Mouse (Mus musculus): Measurements from ENCODE around the gene Uggt1. TPM values are rescaled to one million over a fixed set of nuclear protein-coding genes. Genes with fewer than 3 reads are reported as not detected.

Gene Uggt1
- polyA plus RNA-seq, 1 experiment from 2014 or later = 19.6 TPM

DNA sequence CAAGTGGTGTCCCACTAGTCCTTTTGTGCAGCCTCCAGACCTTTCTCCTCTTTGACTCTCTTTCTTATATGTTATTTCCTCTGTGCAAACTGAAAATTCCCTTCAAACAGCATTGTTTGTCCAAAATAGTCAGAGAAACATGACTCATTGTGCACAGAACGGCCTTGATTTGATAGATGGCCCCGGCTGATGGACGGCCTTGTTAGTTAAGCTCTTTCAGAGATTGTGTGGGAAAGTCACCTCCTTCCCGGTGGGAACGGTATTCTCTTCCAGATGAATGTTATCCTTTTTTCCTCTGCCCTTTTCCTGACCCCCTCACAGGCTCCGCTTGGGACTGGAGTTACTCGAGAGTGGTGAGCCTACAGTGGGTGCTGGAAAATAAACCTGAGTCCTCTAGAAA lies 119.4 kb downstream of the Uggt1 start:
- H3K4me1 ChIP-seq (ENCODE audit: control insufficient read depth, low read depth, low read length) = peaks cover 18% of the 10 kb centered on the region
- H3K9ac ChIP-seq (ENCODE audit: low read depth, low read length) = no peak overlapping the region
- no peaks in the 10 kb centered on the region for H3K27me3 ChIP-seq (ENCODE audit: control insufficient read depth, insufficient read depth, low read depth, low read length)
- H3K36me3 ChIP-seq (ENCODE audit: control insufficient read depth, insufficient read depth) = no peaks in the 10 kb centered on the region
- H3K4me3 ChIP-seq (ENCODE audit: low read depth, low read length) = no peak overlapping the region
- 61% methylated on average over 7 of the region's 7 CpGs for WGBS (ENCODE audit: insufficient replicate concordance)
- H3K27ac ChIP-seq (ENCODE audit: low read length) = no peak overlapping the region
- H3K4me2 ChIP-seq (ENCODE audit: low read depth, low read length) = no peak overlapping the region
- no peaks in the 10 kb centered on the region for H3K9me3 ChIP-seq (replicated peaks; ENCODE audit: control insufficient read depth, low read length)
- no peak for ATAC-seq (ENCODE audit: low read depth)

DNA sequence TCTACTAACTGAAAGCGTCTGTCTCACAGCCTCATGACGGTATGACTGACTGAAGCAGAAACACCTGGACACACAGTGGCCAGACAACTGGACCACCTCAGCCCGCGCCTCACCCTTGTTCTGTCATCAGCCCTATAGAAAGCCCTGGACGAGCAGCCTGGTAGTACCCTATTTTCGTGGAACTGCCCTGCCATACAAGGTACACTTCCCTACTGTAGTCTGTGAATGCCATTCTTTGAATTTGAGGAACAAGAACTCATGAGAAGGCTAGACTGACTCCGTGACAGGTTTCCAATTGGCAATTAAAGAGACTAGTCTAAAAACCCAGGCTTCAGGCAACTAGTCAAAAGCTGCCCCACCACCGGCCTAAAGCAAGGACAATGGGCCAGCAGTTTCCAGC lies 123.3 kb downstream of the Uggt1 start:
- Histone ChIP-seq H3K36me3 (ENCODE audit: control insufficient read depth, insufficient read depth) (no peaks in the 10 kb centered on the region), H3K4me2 (ENCODE audit: low read depth, low read length) (no peak overlapping the region), H3K4me1 (ENCODE audit: control insufficient read depth, low read depth, low read length) (no peaks in the 10 kb centered on the region), H3K9me3 (replicated peaks; ENCODE audit: control insufficient read depth, low read length) (no peaks in the 10 kb centered on the region), H3K27me3 (ENCODE audit: control insufficient read depth, insufficient read depth, low read depth, low read length) (no peaks in the 10 kb centered on the region), H3K27ac (ENCODE audit: low read length) (no peak overlapping the region), H3K9ac (ENCODE audit: low read depth, low read length) (no peak overlapping the region), H3K4me3 (ENCODE audit: low read depth, low read length) (no peak overlapping the region)
- ATAC-seq (ENCODE audit: low read depth) = no peak
- WGBS (ENCODE audit: insufficient replicate concordance) = 72% methylated on average over 8 of the region's 8 CpGs

DNA sequence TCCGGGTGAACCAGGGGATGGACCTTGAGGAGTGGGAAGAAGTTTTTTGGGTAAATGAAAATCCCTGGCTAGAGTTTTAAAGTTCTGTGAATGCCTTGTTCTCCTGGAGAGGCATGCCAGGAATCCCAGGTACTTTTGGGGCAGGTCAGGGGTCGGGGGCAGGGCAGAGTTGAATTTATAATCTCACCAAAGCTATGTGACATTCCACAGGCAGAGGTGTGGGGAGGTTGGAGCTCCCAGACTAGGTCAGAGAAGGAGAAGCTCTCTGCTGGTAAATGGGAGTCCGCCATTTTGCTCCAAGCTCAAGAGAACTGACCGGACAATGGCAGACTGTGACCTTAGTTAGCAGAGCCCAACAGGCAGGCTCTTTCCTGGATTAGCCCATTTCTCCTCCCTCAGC lies 125.1 kb downstream of the Uggt1 start:
- WGBS (ENCODE audit: insufficient replicate concordance) = 81% methylated on average over 4 of the region's 4 CpGs
- Histone ChIP-seq H3K36me3 (ENCODE audit: control insufficient read depth, insufficient read depth) (no peaks in the 10 kb centered on the region), H3K4me2 (ENCODE audit: low read depth, low read length) (no peak overlapping the region), H3K9ac (ENCODE audit: low read depth, low read length) (no peak overlapping the region), H3K9me3 (replicated peaks; ENCODE audit: control insufficient read depth, low read length) (no peaks in the 10 kb centered on the region), H3K27me3 (ENCODE audit: control insufficient read depth, insufficient read depth, low read depth, low read length) (no peaks in the 10 kb centered on the region; the same call in 1 of the 2 replicates), H3K4me3 (ENCODE audit: low read depth, low read length) (no peak overlapping the region), H3K4me1 (ENCODE audit: control insufficient read depth, low read depth, low read length) (no peaks in the 10 kb centered on the region), H3K27ac (ENCODE audit: low read length) (no peak overlapping the region)
- no peak for ATAC-seq (ENCODE audit: low read depth)

DNA sequence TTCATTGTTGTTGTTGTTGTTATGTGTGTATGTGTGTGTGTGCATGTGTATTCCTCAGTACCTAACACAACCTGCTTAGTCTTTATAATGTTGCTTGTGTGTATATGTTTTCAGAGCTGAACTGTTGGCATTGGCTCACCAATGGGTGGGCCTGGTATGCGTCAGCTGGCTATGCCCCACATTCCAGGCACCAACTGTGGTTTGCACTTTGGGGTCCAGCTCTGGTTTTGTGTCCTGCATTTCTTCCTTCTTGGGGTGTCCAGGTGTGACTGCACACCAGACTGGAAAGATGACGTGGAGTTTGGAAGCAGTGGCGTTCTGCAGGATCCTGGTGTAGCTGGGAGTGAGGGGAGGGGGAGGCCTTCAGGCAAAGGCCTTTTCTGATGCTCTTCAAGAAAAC lies 125.6 kb downstream of the Uggt1 start:
- H3K27ac ChIP-seq (ENCODE audit: low read length) = no peak overlapping the region
- H3K27me3 ChIP-seq (ENCODE audit: control insufficient read depth, insufficient read depth, low read depth, low read length) = no peaks in the 10 kb centered on the region; the same call in 1 of the 2 replicates
- H3K4me3 ChIP-seq (ENCODE audit: low read depth, low read length) = no peak overlapping the region
- no peaks in the 10 kb centered on the region for H3K4me1 ChIP-seq (ENCODE audit: control insufficient read depth, low read depth, low read length)
- H3K9ac ChIP-seq (ENCODE audit: low read depth, low read length) = no peak overlapping the region
- no peak overlapping the region for H3K4me2 ChIP-seq (ENCODE audit: low read depth, low read length)
- no peak for ATAC-seq (ENCODE audit: low read depth)
- H3K9me3 ChIP-seq (replicated peaks; ENCODE audit: control insufficient read depth, low read length) = no peaks in the 10 kb centered on the region
- WGBS (ENCODE audit: insufficient replicate concordance) = 76% methylated on average over 3 of the region's 3 CpGs
- no peaks in the 10 kb centered on the region for H3K36me3 ChIP-seq (ENCODE audit: control insufficient read depth, insufficient read depth)

DNA sequence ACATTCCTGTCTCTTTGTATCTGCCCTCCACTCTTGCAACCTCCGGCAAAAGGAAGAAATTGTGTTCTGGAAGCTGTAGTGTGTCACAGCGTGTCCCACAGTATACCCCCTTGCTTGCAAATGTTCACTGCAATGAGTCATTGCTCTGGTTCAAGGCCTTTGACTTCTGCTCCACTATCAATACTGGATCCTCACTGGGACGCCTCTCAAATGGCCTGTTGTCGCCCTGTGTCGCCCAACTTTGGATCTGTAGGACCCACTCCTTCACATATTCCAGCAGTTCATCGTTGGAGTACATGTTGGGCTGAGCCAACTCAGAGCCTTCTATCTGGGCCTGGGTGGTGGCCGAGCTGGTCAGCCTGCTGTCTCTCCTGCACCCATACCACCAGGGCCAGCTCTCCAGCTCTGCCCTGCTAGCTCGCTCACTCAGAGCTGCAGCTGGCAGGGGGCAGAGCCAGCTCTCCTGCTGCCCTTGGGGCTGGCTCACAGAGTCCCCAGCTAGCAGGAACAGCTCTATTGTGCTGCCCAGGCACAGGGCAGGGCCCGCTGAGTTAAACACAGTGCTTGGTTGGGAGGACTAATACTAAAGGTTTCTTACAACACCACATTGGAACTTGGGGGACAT lies 126.3 kb downstream of the Uggt1 start:
- no peak overlapping the region for H3K4me3 ChIP-seq (ENCODE audit: low read depth, low read length)
- 74% methylated on average over 9 of the region's 9 CpGs for WGBS (ENCODE audit: insufficient replicate concordance)
- no peaks in the 10 kb centered on the region; the same call in 1 of the 2 replicates for H3K27me3 ChIP-seq (ENCODE audit: control insufficient read depth, insufficient read depth, low read depth, low read length)
- no peak overlapping the region for H3K4me2 ChIP-seq (ENCODE audit: low read depth, low read length)
- H3K4me1 ChIP-seq (ENCODE audit: control insufficient read depth, low read depth, low read length) = no peaks in the 10 kb centered on the region
- no peak overlapping the region for H3K9ac ChIP-seq (ENCODE audit: low read depth, low read length)
- H3K27ac ChIP-seq (ENCODE audit: low read length) = no peak overlapping the region
- no peaks in the 10 kb centered on the region for H3K36me3 ChIP-seq (ENCODE audit: control insufficient read depth, insufficient read depth)
- H3K9me3 ChIP-seq (replicated peaks; ENCODE audit: control insufficient read depth, low read length) = no peaks in the 10 kb centered on the region
- no peak for ATAC-seq (ENCODE audit: low read depth)

DNA sequence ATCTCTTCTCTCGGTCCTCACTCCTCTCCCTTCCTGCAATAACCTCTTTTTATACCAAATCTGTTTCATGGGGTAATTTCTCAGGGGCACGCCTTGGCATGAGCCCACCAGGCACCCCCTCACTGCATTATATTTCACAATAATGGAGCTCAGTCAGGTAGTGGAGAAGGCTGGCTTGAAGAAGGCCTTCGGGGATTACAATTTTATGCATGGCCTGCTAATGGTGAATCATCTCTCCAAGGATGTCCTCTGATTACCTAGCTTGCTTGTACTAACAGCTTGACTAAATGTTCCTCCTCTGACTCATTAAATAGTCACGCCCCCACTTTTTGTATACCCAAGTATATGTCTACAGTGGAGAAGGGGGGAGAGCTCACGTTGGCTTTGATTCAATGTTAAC lies 128.0 kb downstream of the Uggt1 start:
- Histone ChIP-seq H3K27me3 (ENCODE audit: control insufficient read depth, insufficient read depth, low read depth, low read length) (no peaks in the 10 kb centered on the region; the same call in 1 of the 2 replicates), H3K4me3 (ENCODE audit: low read depth, low read length) (no peak overlapping the region), H3K4me1 (ENCODE audit: control insufficient read depth, low read depth, low read length) (no peaks in the 10 kb centered on the region), H3K4me2 (ENCODE audit: low read depth, low read length) (no peak overlapping the region), H3K36me3 (ENCODE audit: control insufficient read depth, insufficient read depth) (no peaks in the 10 kb centered on the region), H3K27ac (ENCODE audit: low read length) (no peak overlapping the region), H3K9ac (ENCODE audit: low read depth, low read length) (no peak overlapping the region), H3K9me3 (replicated peaks; ENCODE audit: control insufficient read depth, low read length) (no peaks in the 10 kb centered on the region)
- WGBS (ENCODE audit: insufficient replicate concordance) = 58% methylated on average over 5 of the region's 5 CpGs
- ATAC-seq (ENCODE audit: low read depth) = no peak

DNA sequence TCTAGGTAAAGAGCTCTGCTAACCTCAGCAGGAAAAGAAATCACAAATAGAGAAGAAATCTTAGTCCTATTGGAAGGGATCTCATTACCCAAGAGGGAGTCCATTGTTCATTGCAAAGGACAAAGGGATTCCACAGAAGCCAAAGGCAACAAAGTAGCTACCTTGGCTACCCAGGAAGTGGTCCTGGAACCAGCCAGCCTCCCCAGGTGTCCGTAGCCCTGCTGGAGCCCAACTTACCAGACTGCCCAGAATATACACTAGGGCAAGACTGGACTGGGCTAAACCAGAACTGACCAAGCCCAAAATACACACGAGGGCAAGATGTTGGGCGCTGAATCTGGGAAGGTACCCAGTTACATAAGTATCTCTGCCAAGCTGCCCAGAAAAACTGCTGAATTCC lies 129.7 kb downstream of the Uggt1 start:
- WGBS (ENCODE audit: insufficient replicate concordance) = 70% methylated on average over 3 of the region's 3 CpGs
- ATAC-seq (ENCODE audit: low read depth) = no peak

DNA sequence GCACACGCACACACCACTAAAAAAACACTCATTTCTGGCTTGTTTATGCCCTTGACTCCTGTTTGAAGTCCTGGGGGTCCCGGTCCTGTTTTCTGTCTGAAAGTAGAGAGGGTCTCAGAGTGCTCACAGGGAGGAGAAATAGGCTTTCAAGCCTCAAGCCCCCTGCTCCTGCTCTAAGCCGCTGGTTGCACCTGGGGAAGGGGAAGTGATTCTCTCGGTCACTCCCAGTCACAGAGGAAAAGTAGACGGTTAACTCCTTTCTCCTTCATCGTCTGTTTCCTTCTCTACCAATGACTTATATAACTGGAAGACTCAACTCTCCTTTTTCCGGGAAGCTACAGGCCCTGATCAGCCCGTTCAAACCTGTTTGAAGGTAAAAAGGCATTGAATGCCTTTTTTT lies 130.8 kb downstream of the Uggt1 start:
- Histone ChIP-seq H3K4me3 (ENCODE audit: low read depth, low read length) (no peak overlapping the region), H3K27ac (ENCODE audit: low read length) (no peak overlapping the region), H3K4me2 (ENCODE audit: low read depth, low read length) (no peak overlapping the region), H3K4me1 (ENCODE audit: control insufficient read depth, low read depth, low read length) (no peaks in the 10 kb centered on the region), H3K9me3 (replicated peaks; ENCODE audit: control insufficient read depth, low read length) (no peaks in the 10 kb centered on the region), H3K9ac (ENCODE audit: low read depth, low read length) (no peak overlapping the region), H3K27me3 (ENCODE audit: control insufficient read depth, insufficient read depth, low read depth, low read length) (no peaks in the 10 kb centered on the region; the same call in 1 of the 2 replicates), H3K36me3 (ENCODE audit: control insufficient read depth, insufficient read depth) (no peaks in the 10 kb centered on the region)
- 46% methylated on average over 8 of the region's 8 CpGs for WGBS (ENCODE audit: insufficient replicate concordance)
- no peak for ATAC-seq (ENCODE audit: low read depth)

More for the DNA sequence above, 129.7 kb downstream of the Uggt1 start:
- no peaks in the 10 kb centered on the region for H3K36me3 ChIP-seq (ENCODE audit: control insufficient read depth, insufficient read depth)
- no peaks in the 10 kb centered on the region for H3K4me1 ChIP-seq (ENCODE audit: control insufficient read depth, low read depth, low read length)
- no peak overlapping the region for H3K4me3 ChIP-seq (ENCODE audit: low read depth, low read length)
- H3K4me2 ChIP-seq (ENCODE audit: low read depth, low read length) = no peak overlapping the region
- no peak overlapping the region for H3K27ac ChIP-seq (ENCODE audit: low read length)
- H3K27me3 ChIP-seq (ENCODE audit: control insufficient read depth, insufficient read depth, low read depth, low read length) = no peaks in the 10 kb centered on the region; the same call in 1 of the 2 replicates
- no peak overlapping the region for H3K9ac ChIP-seq (ENCODE audit: low read depth, low read length)
- no peaks in the 10 kb centered on the region for H3K9me3 ChIP-seq (replicated peaks; ENCODE audit: control insufficient read depth, low read length)

DNA sequence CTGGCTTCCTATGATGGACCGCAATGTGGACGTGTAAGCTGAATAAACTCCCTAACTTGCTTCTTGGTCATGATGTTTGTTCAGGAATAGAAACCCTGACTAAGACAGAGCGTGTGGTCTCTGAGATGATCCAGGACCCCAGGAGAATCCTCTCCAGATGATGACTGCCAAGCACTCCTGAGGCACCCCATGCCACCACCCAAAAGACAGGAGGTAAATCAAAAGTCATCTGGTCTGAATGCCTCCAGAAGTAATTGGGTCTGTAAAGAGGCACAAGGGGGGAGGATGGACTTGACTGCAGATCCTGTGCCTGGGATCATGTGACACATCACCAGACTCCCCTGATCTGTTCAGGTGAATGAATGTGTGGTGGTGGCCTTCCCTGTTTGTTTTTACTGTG lies 131.9 kb downstream of the Uggt1 start:
- WGBS (ENCODE audit: insufficient replicate concordance) = 70% methylated on average over 3 of the region's 3 CpGs
- Histone ChIP-seq H3K36me3 (ENCODE audit: control insufficient read depth, insufficient read depth) (no peaks in the 10 kb centered on the region), H3K9ac (ENCODE audit: low read depth, low read length) (no peak overlapping the region), H3K4me1 (ENCODE audit: control insufficient read depth, low read depth, low read length) (no peaks in the 10 kb centered on the region), H3K9me3 (replicated peaks; ENCODE audit: control insufficient read depth, low read length) (no peaks in the 10 kb centered on the region), H3K4me2 (ENCODE audit: low read depth, low read length) (no peak overlapping the region), H3K4me3 (ENCODE audit: low read depth, low read length) (no peak overlapping the region), H3K27me3 (ENCODE audit: control insufficient read depth, insufficient read depth, low read depth, low read length) (no peaks in the 10 kb centered on the region; the same call in 1 of the 2 replicates), H3K27ac (ENCODE audit: low read length) (no peak overlapping the region)
- ATAC-seq (ENCODE audit: low read depth) = no peak

All from liver, embryonic 16.5 days (tissue).